Mouse (Mus musculus): ENCODE measurements around the gene Gosr1.
"Not testable (repeated sequence)": the region's sequence is repeated elsewhere in the genome, so short reads cannot be mapped to it uniquely, and the experiment has no call there.

Gene Gosr1

DNA sequence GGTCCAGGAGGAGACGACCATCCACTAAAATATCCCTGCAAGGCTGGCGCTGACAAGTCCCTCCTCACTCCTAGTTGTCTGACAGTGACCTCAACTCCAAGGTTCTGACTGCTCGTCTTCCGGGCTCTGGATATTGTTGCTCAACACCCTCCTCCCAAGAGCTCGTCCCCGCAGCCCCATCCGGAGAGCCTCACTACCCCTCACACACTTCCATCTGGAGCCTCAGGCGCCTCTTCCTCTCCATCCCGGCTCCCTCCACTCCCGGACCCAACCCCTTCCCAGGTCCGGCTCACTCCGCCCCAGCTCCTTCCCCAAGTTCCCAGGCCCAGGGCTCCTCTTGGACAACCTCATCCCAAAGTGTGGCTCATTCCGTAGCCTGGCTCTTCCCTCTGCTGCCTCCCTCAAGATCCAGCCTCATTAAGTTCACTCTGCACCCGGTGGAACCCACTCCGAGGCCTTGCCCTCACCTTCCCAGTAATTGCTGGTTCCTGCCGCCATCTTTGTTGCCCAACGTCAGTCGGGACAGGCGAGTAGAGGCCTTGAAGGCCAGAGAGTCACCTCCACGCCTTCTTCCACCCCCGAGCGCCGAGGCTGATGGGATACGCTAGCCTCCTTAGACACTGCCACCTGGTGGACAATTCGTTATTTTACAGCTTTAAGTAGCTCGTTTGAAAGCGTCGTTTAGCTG, at the start of gene Gosr1:
Gene Gosr1 (minus strand): TSS at position 527 of the 688 bp plus-strand sequence.
- DNase-seq = peak; percentile 78 to 80

DNA sequence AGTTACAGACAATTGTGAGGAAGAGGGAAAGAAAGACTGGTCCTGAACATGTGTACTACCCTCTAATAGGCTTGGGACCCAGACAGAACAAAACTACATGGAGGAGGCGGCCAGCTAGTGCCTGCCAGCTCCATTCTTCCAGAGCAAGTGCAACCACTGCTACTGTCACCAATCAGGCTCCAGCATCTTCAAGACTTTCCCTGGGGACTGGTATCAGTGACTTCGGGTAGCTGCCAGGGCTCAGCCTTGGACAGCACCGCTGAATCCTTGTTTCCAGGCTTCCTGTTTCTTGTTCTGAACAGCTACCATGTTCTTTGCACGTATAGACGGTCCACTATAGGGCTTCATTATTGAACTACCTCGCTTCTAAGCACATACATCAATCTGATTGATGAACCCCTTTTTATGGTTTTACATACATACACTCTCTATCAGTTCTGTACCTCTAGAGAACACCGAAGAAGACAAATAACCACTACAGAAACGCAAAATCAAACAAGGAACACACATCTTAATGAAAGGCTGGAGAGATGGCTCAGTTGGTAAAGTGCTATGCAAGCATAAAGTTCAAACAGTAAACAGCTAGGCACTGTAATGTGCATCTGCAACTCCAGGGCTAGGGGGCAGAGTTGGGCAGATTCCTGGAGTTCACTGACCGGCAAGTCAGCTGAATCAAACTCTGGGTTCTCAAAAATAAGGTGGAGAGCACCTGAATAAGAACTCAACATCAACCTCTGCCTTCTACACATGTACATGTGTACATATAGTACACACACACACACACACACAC, 47.5 kb upstream of the Gosr1 start:
- DNase-seq = no peak

DNA sequence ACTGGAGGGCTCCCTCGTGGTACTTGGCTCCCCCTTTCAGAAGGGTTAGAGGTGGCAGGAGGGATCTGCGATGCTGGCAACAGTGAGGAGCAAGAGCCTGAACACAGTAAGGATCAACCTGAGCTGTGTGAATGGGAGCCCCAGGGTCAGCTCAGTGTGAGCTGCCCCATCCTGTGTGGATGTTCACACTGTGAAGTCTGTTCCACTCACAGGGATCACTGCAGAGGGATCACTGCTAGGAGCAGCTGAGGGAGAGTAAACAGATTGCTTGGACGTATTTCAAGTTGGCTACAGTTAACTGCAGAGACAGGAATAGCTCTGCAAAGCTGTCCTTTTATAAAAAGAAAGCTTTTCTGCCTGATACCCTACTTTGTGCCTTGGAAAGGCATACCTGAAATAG, 46.1 kb upstream of the Gosr1 start:
- DNase-seq = no peak

DNA sequence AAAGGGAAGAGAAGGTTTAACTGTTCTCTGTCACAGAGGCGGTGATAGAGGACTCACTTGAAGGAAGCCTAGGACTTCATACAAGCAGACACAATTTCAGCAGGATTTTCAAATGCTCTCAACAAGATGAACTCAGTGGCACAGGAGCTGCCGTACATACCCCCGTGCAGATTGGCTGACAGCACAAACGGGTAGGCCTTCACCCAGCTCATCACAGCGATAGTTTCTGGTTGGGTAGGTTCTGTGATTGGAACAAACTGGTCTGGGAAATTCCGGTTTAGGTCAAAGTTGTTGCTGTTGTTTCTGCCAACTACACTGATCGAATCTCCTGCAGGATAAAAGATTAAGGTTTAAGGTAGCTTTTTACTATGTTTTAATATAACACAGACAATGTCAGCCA, 45.2 kb upstream of the Gosr1 start:
- no peak for DNase-seq

DNA sequence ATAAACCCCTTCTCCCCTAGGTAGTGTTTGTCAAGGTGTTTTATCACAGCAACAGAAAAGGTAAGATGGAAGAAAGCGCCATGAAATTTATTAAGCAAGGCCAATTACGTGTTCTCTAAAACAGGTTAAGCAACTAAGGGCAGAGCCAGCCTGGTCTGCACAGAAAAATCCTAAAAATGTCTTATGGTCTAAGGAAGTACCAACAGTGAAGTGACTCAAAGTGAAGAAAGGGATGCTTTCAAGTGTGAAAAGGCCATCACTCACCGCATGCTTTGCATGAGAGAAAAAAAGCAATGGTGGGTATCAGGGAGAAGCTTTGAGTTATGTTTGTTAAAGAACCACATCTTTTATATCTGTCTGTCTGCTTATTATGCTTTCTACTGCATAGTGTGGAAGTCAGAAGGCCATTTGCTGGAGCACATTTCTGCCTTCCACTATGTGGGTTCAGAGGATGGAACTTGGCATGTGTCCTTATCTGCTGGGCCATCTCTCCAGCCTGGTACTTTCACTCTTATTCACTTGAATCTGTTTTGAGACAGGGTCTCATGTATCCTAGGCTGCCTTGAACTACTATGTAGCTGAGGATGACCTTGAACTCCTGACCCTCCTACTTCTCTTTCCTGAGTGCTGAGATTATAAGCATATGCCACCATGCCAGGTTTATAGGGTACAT, 43.8 kb upstream of the Gosr1 start:
- DNase-seq = no peak

DNA sequence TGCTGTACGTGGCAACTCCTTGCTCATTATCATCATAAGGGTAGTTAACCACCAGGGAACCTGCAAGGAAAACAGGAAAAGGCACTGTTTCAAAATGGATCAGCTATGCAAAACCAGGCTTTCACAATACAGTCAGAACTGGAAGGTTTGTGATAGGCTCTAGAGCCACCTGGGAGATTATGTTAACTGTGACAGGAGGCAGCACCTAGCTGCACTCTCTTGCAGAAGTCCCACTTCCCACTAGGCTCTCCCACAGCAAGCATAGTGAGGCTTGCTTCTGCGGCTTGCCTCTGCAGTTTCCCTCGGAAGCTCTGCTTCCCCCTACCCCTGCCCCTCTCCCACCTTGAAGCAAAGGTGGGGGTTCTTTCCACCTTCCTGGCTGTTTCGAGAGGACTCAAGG, 42.6 kb upstream of the Gosr1 start:
- DNase-seq = no peak

DNA sequence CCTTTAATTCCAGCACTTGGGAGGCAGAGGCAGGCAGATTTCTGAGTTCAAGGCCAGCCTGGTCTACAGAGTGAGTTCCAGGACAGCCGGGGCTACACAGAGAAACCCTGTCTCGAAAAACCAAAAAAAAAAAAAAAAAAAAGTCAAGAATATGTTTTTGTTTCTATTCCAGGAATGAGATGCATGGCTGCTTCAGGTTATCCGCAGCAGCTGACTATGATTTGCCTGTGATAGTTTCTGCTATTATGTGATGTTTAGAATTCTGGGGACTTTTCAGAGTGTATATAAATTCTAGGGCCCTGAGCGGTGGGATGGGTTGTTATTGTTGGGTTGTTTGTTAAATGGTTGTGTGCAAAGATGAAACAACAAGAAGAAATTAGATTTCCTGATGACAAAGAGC, 41.7 kb upstream of the Gosr1 start:
- not testable (repeated sequence) for DNase-seq

DNA sequence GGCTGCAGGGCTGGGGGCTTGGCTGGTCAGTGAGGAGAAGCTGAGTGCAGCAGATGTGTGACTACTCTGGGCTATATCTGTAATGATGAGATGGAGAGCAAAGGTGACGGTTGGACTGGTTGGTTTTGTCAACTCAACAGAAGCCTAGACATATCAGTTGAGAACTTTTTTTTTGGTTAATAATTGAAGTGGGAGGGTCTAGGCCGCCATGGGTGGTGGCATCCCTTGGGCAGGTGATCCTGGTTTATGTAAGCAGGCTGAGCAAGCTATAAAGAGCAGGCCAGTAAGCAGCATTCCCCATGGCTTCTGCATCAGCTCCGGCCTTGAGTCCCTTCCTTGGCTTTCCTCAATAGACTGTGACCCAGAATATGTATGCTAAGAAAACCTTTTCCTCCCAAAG, 39.9 kb upstream of the Gosr1 start:
- DNase-seq = no peak

DNA sequence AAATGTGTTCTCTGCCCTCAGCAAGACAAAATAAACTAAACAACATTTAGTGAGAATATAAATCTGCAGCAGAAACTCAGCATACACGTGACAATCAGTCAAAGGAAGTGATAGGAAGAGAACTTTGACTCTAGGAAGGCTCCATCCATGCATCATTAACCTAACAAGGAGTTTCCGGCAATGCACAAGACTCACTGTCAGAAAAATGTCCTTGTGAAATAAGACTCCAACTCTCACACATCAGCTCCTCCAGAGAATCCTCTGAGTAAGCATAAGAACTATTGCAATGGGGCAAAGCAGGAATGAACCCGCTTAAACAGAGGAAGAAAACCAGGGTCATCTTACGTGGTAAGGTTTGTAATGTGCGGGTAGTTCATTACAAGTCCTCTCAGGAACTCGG, 33.9 kb upstream of the Gosr1 start:
- DNase-seq = no peak

DNA sequence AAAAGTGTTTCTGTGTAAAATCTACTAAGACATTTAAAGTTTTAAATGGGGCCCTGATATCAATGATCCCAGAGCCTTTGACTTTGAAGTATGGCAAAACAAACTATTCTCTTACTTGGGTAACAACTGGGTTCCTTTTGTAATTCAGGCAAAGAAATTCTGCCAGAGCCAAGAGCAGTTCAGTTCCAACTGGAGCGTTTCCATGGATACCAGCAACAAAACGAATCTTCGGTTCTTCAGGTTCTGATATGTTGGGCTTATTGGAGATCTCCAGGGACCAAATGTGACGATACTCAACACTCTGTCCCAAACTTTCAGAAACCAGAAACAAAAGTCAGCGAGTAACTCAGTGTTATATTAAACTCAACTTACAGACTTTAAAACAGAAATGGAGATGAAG, 31.9 kb upstream of the Gosr1 start:
- no peak for DNase-seq

DNA sequence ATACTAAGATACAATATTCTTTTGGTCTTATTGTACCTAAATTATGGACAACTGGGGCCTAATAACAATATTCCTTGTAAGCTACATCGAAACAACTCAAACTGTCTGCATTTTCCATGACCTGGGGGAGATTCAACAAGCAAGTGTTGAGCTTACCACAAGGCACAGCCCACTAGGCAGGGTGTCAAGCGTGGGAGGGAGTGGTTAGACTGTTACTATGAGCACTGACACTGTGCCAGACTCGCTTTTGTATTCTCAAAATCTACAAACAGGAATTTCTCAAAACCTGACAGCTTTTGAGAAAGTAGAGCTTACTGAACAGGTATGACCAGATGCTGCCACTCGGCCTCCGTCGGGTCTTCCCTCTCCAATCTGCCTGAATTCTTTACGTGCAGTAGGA, 28.0 kb upstream of the Gosr1 start:
- DNase-seq = no peak

DNA sequence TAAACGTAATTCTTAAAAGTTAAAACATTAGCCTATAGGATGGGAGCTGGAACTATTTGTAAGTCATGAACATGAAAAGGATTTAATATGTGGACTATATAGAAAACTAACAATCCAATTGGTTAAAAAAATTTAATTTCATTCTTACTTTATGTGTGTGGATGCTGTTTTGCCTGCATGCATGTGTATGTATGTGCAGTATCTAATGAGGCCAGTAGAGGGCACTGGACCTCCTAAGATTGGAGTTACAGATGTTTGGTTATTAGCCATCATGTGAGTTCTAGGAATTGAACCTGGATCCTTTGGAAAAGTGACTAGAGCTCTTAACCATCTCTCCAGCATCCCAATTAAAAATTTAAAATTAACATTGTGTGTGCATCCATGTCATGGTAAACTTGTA, 25.9 kb upstream of the Gosr1 start:
- peak in 1 of 2 experiments; percentile 19 for DNase-seq

DNA sequence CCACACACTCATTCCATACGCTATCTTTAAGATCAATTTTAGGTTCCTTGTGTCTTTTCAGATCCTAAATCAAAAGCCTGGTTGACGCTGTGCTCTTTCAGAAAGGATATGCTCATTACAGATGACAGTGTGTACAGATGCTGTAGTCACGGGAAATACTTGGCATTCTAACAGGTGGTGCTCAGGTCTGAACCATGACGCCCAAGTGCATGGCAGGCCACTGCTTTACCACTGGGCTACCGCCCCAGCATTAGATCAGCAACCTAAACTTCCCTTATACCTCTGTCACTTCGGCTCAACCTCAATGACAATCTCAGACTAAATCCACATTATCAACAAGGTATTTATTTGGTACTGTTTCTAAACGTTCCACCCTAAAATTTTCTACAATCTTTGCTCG, 12.2 kb upstream of the Gosr1 start:
- no peak for DNase-seq

DNA sequence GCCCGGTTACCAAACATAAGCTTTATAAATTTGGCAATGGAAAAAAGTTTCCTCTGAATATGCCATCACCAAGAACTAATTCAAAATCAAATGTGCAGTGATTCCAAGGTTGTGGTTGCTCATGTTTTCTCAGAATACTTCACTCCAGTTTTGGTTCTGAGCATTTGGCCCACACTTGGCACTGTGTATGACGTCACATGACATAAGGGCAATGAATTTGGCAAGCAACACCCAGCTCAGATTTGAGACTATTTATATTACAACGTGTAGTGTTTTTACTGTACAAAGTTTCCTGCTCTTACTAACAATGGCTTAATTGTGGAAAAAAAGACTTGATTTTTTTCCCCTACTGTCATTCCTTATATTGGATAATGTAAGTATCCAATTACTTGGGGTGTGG, 10.4 kb upstream of the Gosr1 start:
- no peak for DNase-seq

DNA sequence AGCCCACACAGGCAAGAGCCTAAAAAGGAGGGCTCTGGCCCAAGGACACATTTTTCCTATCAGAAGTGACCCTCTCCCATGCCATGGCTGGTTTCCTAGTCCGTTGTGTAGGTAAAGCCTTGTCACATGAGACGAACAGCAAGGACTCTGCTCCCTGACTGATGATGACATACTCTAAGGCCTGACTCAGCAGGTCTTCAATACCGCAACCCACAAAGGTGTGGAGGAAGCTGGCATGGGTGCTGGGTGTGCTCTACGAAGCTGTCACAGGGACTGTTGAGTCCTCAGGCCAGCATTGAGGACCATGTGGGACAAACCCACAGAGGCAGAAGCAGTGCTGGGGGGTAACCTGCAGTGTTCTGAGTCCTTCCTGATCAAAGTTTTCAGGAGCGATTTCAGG, 7.2 kb upstream of the Gosr1 start:
- no peak for DNase-seq

DNA sequence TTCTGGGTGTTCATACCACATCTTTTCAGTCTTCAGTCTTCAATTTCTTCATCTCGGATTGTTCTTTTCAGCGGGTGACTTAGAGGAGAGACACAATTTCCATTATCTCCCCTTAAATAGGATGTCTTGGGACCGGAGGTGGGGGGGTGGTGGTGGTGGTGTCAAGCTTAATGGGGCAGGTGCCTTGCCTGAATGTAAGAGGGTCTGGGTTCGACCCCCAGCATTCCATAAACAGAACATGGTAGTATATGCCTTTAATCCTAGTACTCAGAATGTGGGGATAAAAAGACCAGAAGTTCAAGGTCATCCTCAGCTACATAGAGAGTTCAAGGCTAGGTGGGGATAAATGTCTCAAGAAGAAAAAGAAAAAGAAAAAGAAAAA, 353 bp upstream of the Gosr1 start:
- DNase-seq = no peak

DNA sequence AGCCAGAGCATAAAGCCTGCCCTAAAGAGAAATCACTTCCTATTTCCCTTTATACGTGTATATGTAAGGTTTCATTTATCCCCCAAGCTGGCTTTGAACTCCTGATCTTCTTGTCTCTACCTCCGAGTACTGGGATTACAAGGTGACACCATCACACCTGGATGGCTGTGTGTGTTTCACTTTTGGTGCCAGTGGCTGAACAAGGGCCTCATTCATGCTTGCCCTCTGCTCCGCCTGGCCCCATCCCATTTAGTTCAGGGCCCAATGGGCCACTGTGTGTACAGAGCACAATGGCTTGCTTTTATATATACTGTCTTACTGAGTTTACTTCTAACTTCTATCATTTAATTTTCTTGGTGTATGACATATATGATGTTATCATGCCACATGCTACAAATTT, 11.1 kb downstream of the Gosr1 start:
- no peak for DNase-seq

DNA sequence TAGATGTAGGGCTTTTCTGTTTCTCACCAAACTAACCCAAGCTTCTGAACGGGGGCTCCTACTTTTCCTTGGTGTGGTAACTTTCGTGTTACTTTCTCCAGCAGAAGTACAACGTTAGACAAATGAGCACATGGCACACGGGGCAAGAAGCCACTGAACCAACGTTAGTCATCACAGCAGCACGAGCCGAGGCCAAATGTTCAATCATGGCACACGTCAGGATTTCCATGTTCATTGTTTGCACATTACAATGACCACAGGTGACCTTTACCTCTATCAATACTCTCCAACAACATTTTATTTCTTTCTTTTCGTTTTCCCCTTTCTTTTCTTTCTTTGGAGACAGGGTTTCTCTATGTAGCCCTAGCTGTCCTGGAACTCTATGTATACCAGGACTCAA, 14.6 kb downstream of the Gosr1 start:
- no peak for DNase-seq

DNA sequence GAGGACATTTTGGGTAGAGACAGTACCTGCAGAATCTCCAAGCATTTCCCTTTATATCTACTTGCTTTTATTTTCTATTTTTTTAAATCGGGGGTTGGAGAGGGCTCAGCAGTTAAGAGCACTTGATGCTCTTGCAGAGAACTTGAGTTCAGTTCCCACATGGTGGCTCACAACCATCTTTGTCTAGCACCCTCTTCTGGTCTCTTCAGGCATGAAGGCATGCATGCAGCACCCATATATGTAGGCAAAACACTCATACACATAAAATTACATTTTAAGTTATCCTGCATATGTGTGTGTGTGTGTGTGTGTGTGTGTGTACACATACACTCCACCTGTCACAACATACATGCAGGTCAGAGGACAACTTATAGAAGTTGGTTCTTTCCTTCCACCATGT, 17.5 kb downstream of the Gosr1 start:
- DNase-seq = no peak

DNA sequence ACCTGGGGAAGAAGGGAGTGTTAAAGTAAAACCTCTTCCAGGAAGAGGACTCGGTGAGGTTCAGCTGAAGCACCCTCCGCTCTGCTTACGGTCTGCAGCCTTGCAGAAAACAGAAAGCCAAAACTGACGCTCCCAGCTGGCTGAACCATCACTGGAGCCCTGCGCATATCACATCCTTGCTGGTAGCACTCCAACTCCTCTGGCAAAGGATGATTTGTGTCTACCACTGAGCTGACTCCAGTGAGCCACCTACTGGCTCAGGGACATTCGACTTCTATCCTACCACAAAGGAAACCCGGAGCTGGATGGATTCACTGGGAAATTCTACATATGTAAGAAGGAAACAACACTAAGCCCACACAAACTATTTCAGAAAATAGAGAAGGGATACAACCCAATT, 18.8 kb downstream of the Gosr1 start:
- DNase-seq = no peak

DNA sequence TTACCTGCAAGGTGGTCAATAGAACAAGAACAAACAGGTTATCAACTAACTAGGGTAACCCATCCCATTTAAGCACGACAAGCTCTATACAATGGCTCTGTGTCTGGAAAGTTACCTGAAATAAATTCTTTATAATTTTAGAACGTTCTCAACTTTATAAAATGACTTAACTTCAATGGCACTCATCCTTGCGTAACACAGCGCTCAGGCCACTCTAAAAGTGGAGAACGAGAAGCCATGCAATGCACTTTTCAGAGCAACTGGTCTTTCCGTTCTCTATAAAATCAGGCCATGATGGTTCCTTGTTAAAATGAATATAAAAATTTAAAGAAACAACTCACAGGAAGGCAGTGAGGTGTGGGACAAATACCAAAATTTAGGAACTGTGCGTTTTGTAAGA, 20.9 kb downstream of the Gosr1 start:
- DNase-seq = no peak

DNA sequence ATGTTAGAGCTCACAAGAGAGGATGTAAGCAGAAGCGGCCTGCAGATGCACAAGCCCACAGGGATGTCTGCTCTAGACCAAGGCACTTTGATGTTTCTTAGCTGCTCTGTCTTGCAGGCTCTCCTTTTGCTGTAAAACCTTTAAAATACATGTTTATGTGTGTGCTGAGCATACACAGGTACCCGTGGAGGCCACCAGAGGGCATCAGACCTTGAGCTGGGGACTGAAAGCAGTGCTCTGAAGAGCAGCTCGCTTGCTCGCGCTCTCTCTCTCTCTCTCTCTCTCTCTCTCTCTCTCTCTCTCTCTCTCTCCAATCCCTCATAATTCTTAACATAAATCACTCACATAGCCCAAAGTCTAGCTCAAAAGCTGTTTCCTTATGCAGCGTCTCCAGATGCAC, 24.3 kb downstream of the Gosr1 start:
- peak in 1 of 2 experiments; percentile 14 for DNase-seq

DNA sequence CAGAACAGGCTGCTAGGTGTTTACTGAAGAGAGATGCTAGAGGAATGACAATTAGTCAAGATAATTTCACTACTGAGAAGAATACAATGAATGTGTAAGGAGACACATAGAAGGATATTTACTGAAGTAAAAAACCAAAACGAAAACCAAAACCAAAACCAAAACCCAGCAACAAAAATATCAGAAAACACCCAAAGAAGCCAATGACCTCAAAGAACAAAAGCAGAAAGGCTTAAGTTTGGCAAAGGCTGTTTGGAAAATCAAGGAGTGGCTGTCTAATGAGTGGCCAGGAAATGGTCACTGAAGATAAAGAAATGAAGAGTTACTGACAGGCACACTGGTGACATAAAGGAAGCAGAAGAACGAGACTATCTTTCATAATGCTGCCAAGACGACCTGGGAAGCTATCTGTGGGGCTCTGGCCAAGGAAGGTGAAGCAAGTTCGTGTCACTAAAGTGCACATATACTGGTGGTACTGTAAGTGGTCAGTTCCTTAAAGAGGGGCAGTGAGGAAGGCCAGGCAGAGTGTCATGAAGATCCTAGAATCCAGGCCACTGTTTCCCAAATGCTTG, 27.5 kb downstream of the Gosr1 start:
- DNase-seq = no peak

DNA sequence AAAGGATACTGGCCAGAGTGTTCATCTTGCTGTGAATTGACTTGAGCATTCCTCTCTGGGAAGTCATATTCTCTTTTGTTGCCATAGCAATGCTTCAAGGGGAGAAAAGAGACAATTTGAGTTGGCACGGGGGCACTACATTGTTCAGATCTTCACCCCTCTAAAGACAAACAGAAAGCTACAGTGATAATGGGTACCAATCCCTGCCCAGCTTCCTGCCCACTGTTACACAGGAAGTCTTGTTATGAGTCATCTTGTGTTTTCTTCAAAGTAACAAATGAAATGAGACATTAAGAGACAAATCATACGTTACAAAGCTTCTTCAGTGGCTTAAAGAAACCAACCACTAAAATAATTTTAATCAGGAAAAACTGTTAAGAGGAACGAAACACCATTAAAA, 28.8 kb downstream of the Gosr1 start:
- no peak for DNase-seq

All from spleen, adult 18-20 months (tissue).